Mouse (Mus musculus) adrenal gland, postnatal 4 days (tissue): ENCODE measurements at regions not wholly inside any gene's neighbourhood (a gene's known extent, or its start where the extent isn't known, plus 50 kb on each side); places are given as distances from the start of the nearest gene placed in this dataset.
"Not testable (repeated sequence)": the region's sequence is repeated elsewhere in the genome, so short reads cannot be mapped to it uniquely, and the experiment has no call there.

Experiments
- DNase-seq, 2 experiments: peaks; one replicate each; pipeline ENCODE4 v3.0.0; 2021 to 2022; ENCODE audit warnings: low spot score in 2 of 2, mixed read lengths in 2 of 2

- no peak for DNase-seq
Observed at GRCm38 (mm10) chr9:32940919-32941767, 305.1 kb downstream of the Ets1 start.

GRCm38 (mm10) chr9:32941768-32942030, 305.7 kb downstream of the Ets1 start:
- DNase-seq = no peak

- DNase-seq = no peak
Observed at GRCm38 (mm10) chr9:32947221-32947620, 311.2 kb downstream of the Ets1 start.

- no peak for DNase-seq
Observed at GRCm38 (mm10) chr9:32949036-32949435, 313.0 kb downstream of the Ets1 start.

- no peak for DNase-seq
Observed at GRCm38 (mm10) chr9:32958716-32959115, 322.7 kb downstream of the Ets1 start.

GRCm38 (mm10) chr9:32959468-32959867, 323.4 kb downstream of the Ets1 start:
- DNase-seq = not testable (repeated sequence)

- no peak for DNase-seq
Observed at GRCm38 (mm10) chr9:32962679-32963205, 326.7 kb downstream of the Ets1 start.

GRCm38 (mm10) chr9:32968446-32968845, 332.4 kb downstream of the Ets1 start:
- DNase-seq = no peak

GRCm38 (mm10) chr9:32971421-32971820, 335.4 kb downstream of the Ets1 start:
- no peak for DNase-seq

- DNase-seq = no peak
Observed at GRCm38 (mm10) chr9:32971926-32972325, 335.9 kb downstream of the Ets1 start.

- DNase-seq = no peak
Observed at GRCm38 (mm10) chr9:32972431-32973052, 336.5 kb downstream of the Ets1 start.

- DNase-seq = no peak
Observed at GRCm38 (mm10) chr9:32977732-32978131, 341.7 kb downstream of the Ets1 start.

- no peak for DNase-seq
Observed at GRCm38 (mm10) chr9:32980846-32981245, 344.8 kb downstream of the Ets1 start.

- DNase-seq = no peak
Observed at GRCm38 (mm10) chr9:32983182-32983581, 347.2 kb downstream of the Ets1 start.

- no peak for DNase-seq
Observed at GRCm38 (mm10) chr9:32986836-32987673, 351.0 kb downstream of the Ets1 start.

- DNase-seq = no peak
Observed at GRCm38 (mm10) chr9:32989006-32989405, 353.0 kb downstream of the Ets1 start.

- no peak for DNase-seq
Observed at GRCm38 (mm10) chr9:32998323-32998722, 362.3 kb downstream of the Ets1 start.

- DNase-seq = no peak
Observed at GRCm38 (mm10) chr9:33000691-33001164, 364.7 kb downstream of the Ets1 start.

- no peak for DNase-seq
Observed at GRCm38 (mm10) chr9:33001165-33001949, 365.3 kb downstream of the Ets1 start.

GRCm38 (mm10) chr9:33003880-33004279, 367.9 kb downstream of the Ets1 start:
- DNase-seq = no peak

- no peak for DNase-seq
Observed at GRCm38 (mm10) chr9:33004536-33004935, 368.5 kb downstream of the Ets1 start.
